Mouse (Mus musculus): ENCODE measurements around the gene Pla2g4b. TPM values are rescaled to one million over a fixed set of nuclear protein-coding genes. Genes with fewer than 3 reads are reported as not detected.

The Pla2g4b gene
- polyA plus RNA-seq (2014; fragmentation: Illumina TruSeq; extraction: RNeasy Lipid Tissue Mini Kit (QIAGEN cat#74804); ENCODE audit: low read depth, low replicate concordance) = 0.57 TPM

GRCm38 (mm10) chr2:120032726-120033467 is at the start of gene Pla2g4b:
Gene Pla2g4b (plus strand): TSS chr2:120033417.

GRCm38 (mm10) chr2:120026984-120027949 is 6.0 kb upstream of the Pla2g4b start, which contains the start of the genes Jmjd7 and Gm28042:
Gene Jmjd7 (plus strand): TSS chr2:120027483.
Gene Gm28042 (plus strand): TSS chr2:120027493.

Other genes with a start within 250 kb of the Pla2g4b start
- 1.3 TPM for gene Rpap1, start 245.9 kb upstream of the Pla2g4b start, polyA plus RNA-seq (2014; fragmentation: Illumina TruSeq; extraction: RNeasy Lipid Tissue Mini Kit (QIAGEN cat#74804); ENCODE audit: low read depth, low replicate concordance)
- gene Tyro3, start 235.7 kb upstream of the Pla2g4b start, polyA plus RNA-seq (2014; fragmentation: Illumina TruSeq; extraction: RNeasy Lipid Tissue Mini Kit (QIAGEN cat#74804); ENCODE audit: low read depth, low replicate concordance) = 0.66 TPM
- gene Mga, start 136.2 kb upstream of the Pla2g4b start, polyA plus RNA-seq (2014; fragmentation: Illumina TruSeq; extraction: RNeasy Lipid Tissue Mini Kit (QIAGEN cat#74804); ENCODE audit: low read depth, low replicate concordance) = 42.3 TPM
- 0.85 TPM for gene Mapkbp1, start 60.7 kb upstream of the Pla2g4b start, polyA plus RNA-seq (2014; fragmentation: Illumina TruSeq; extraction: RNeasy Lipid Tissue Mini Kit (QIAGEN cat#74804); ENCODE audit: low read depth, low replicate concordance)
- 0.76 TPM for gene Jmjd7, start 5.9 kb upstream of the Pla2g4b start, polyA plus RNA-seq (2014; fragmentation: Illumina TruSeq; extraction: RNeasy Lipid Tissue Mini Kit (QIAGEN cat#74804); ENCODE audit: low read depth, low replicate concordance)
- gene Gm28042, start 5.9 kb upstream of the Pla2g4b start, polyA plus RNA-seq (2014; fragmentation: Illumina TruSeq; extraction: RNeasy Lipid Tissue Mini Kit (QIAGEN cat#74804); ENCODE audit: low read depth, low replicate concordance) = 0.09 TPM
- gene Ehd4, start 121.2 kb downstream of the Pla2g4b start, polyA plus RNA-seq (2014; fragmentation: Illumina TruSeq; extraction: RNeasy Lipid Tissue Mini Kit (QIAGEN cat#74804); ENCODE audit: low read depth, low replicate concordance) = 35.4 TPM
- not detected for gene Pla2g4e, start 211.9 kb downstream of the Pla2g4b start, polyA plus RNA-seq (2014; fragmentation: Illumina TruSeq; extraction: RNeasy Lipid Tissue Mini Kit (QIAGEN cat#74804); ENCODE audit: low read depth, low replicate concordance)

All from sigmoid colon, adult 10 weeks (tissue).